Mouse (Mus musculus) midbrain, embryonic 10.5 days (tissue): Measurements from ENCODE around the gene Olfr273. TPM values are rescaled to one million over a fixed set of nuclear protein-coding genes. Genes with fewer than 3 reads are reported as not detected.
"Not testable (repeated sequence)": the region's sequence is repeated elsewhere in the genome, so short reads cannot be mapped to it uniquely, and the experiment has no call there.

Source experiments
- DNase-seq: peaks from one replicate; pipeline ENCODE4 v3.0.0-alpha.2; 2017; ENCODE audit warnings: low spot score
- H3K27ac ChIP-seq: fragments of 300-500 bp; sonication (generic); replicated peaks from 2 replicates; pipeline ENCODE4 v1.5.1; 2016; ENCODE audit warnings: mild to moderate bottlenecking
- H3K27me3 ChIP-seq: fragments of 300-500 bp; sonication (generic); 2 replicates; pipeline ENCODE4 v1.6.1; 2016; ENCODE audit warnings: low read depth, mild to moderate bottlenecking; ENCODE audit not compliant: poor library complexity, severe bottlenecking
- H3K36me3 ChIP-seq: fragments of 300-500 bp; sonication (generic); 2 replicates; pipeline ENCODE4 v1.6.1; 2016; ENCODE audit warnings: mild to moderate bottlenecking, moderate library complexity
- H3K4me1 ChIP-seq: fragments of 300-500 bp; sonication (generic); 2 replicates; pipeline ENCODE4 v1.6.1; 2016
- H3K4me3 ChIP-seq: fragments of 300-500 bp; sonication (generic); 2 replicates; pipeline ENCODE4 v1.5.1; 2016; ENCODE audit warnings: mild to moderate bottlenecking, moderate library complexity
- H3K9me3 ChIP-seq: fragments of 300-500 bp; sonication (generic); replicated peaks from 2 replicates; pipeline ENCODE4 v1.6.1; 2016; ENCODE audit warnings: mild to moderate bottlenecking
- WGBS: fragments of 180-500 bp; shearing (Covaris S2); methylation state at CpG from one replicate; pipeline ENCODE4 v1.1.7; 2016; 5-methylcytosine and 5-hydroxymethylcytosine counted together
- polyA plus RNA-seq: library from polyadenylated mRNA; unstranded; fragments of >200 nt; fragmentation: Nextera tagmentation; extraction: Ambion mirVana; gene quantifications from 2 replicates; pipeline ENCODE4 v1.2.1, GENCODE M21; 2016

Olfr273 gene
- polyA plus RNA-seq = not detected in 2 replicates

GRCm38 (mm10) chr4:52859136-52859535 is at the start of gene Olfr273:
Olfr273 (minus strand) TSS chr4:52859236.
- DNase-seq = no peak
- Histone ChIP-seq H3K36me3 (no peaks in the 10 kb centered on the region), H3K4me3 (no peak within 1 kb of the TSS), H3K27me3 (no peaks in the 10 kb centered on the region), H3K9me3 (no peaks in the 10 kb centered on the region), H3K27ac (no peak within 1 kb of the TSS), H3K4me1 (no peaks in the 10 kb centered on the region)
- 93% methylated on average over 1 of the region's 1 CpGs for WGBS

- no peaks in the 10 kb centered on the region for H3K4me1 ChIP-seq
- no peaks in the 10 kb centered on the region for H3K27me3 ChIP-seq
- H3K9me3 ChIP-seq = no peaks in the 10 kb centered on the region
- no peak overlapping the region for H3K27ac ChIP-seq
- no peak overlapping the region for H3K4me3 ChIP-seq
- DNase-seq = no peak
- WGBS = 92% methylated on average over 9 of the region's 9 CpGs
- H3K36me3 ChIP-seq = no peaks in the 10 kb centered on the region
These were observed 5.1 kb upstream of the Olfr273 start for GRCm38 (mm10) chr4:52864156-52864555.

- Histone ChIP-seq H3K4me3 (no peak overlapping the region), H3K9me3 (no peaks in the 10 kb centered on the region), H3K27ac (no peak overlapping the region), H3K36me3 (no peaks in the 10 kb centered on the region), H3K27me3 (no peaks in the 10 kb centered on the region), H3K4me1 (no peaks in the 10 kb centered on the region)
- 89% methylated on average over 5 of the region's 5 CpGs for WGBS
- no peak for DNase-seq
These were observed 9.4 kb downstream of the Olfr273 start for GRCm38 (mm10) chr4:52849672-52850071.

- DNase-seq = no peak
- WGBS = 79% methylated on average over 4 of the region's 4 CpGs
- Histone ChIP-seq H3K9me3 (no peaks in the 10 kb centered on the region), H3K36me3 (no peaks in the 10 kb centered on the region), H3K4me1 (no peaks in the 10 kb centered on the region), H3K4me3 (no peak overlapping the region), H3K27me3 (no peaks in the 10 kb centered on the region), H3K27ac (no peak overlapping the region)
These were observed 9.9 kb downstream of the Olfr273 start for GRCm38 (mm10) chr4:52849039-52849635.

GRCm38 (mm10) chr4:52845411-52845810 is 13.6 kb downstream of the Olfr273 start:
- not testable (repeated sequence) for DNase-seq, H3K4me1 ChIP-seq, H3K27ac ChIP-seq, H3K27me3 ChIP-seq, H3K9me3 ChIP-seq, H3K36me3 ChIP-seq, H3K4me3 ChIP-seq
- 40% methylated on average over 1 of the region's 1 CpGs for WGBS

- H3K4me1 ChIP-seq = no peaks in the 10 kb centered on the region
- H3K27ac ChIP-seq = no peak overlapping the region
- no peak for DNase-seq
- 92% methylated on average over 11 of the region's 11 CpGs for WGBS
- no peaks in the 10 kb centered on the region for H3K27me3 ChIP-seq
- H3K9me3 ChIP-seq = no peaks in the 10 kb centered on the region; the same call in 1 of the 2 replicates
- no peaks in the 10 kb centered on the region for H3K36me3 ChIP-seq
- H3K4me3 ChIP-seq = no peak overlapping the region
These were observed 37.7 kb downstream of the Olfr273 start for GRCm38 (mm10) chr4:52821375-52821774.

- Histone ChIP-seq H3K27me3 (no peaks in the 10 kb centered on the region), H3K9me3 (no peaks in the 10 kb centered on the region), H3K27ac (no peak within 1 kb of the TSS), H3K4me3 (no peak within 1 kb of the TSS), H3K4me1 (no peaks in the 10 kb centered on the region), H3K36me3 (no peaks in the 10 kb centered on the region)
- DNase-seq = no peak
- 87% methylated on average over 2 of the region's 2 CpGs for WGBS
These were observed 44.7 kb downstream of the Olfr273 start, which contains the start of gene Olfr275 for GRCm38 (mm10) chr4:52814304-52814703. Olfr275 (plus strand) TSS chr4:52814604.

- no peaks in the 10 kb centered on the region for H3K4me1 ChIP-seq
- no peaks in the 10 kb centered on the region for H3K9me3 ChIP-seq
- no peak overlapping the region for H3K4me3 ChIP-seq
- H3K36me3 ChIP-seq = no peaks in the 10 kb centered on the region
- 50% methylated on average over 2 of the region's 2 CpGs for WGBS
- no peak overlapping the region for H3K27ac ChIP-seq
- H3K27me3 ChIP-seq = no peaks in the 10 kb centered on the region
- DNase-seq = no peak
These were observed 47.2 kb downstream of the Olfr273 start for GRCm38 (mm10) chr4:52811871-52812270.

Other genes starting within 250 kb of the Olfr273 start
- gene Olfr275, start 44.6 kb downstream of the Olfr273 start, polyA plus RNA-seq = not detected in 2 replicates
- gene Olfr272, start 59.9 kb upstream of the Olfr273 start, polyA plus RNA-seq = not detected in 2 replicates
- not detected in 2 replicates for gene Olfr270, start 105.3 kb upstream of the Olfr273 start, polyA plus RNA-seq
- gene Nipsnap3a, start 130.0 kb upstream of the Olfr273 start, polyA plus RNA-seq = not detected in 2 replicates
- gene Nipsnap3b, start 152.6 kb upstream of the Olfr273 start, polyA plus RNA-seq = 88.6 and 97.5 TPM in 2 replicates